Mouse (Mus musculus) lung, postnatal 4 days (tissue): Measurements from ENCODE around the gene Zfp667.

ENCODE experiments used
- DNase-seq, 2 experiments: peaks; one replicate each; pipeline ENCODE4 v3.0.0; 2021

Gene Zfp667

DNA sequence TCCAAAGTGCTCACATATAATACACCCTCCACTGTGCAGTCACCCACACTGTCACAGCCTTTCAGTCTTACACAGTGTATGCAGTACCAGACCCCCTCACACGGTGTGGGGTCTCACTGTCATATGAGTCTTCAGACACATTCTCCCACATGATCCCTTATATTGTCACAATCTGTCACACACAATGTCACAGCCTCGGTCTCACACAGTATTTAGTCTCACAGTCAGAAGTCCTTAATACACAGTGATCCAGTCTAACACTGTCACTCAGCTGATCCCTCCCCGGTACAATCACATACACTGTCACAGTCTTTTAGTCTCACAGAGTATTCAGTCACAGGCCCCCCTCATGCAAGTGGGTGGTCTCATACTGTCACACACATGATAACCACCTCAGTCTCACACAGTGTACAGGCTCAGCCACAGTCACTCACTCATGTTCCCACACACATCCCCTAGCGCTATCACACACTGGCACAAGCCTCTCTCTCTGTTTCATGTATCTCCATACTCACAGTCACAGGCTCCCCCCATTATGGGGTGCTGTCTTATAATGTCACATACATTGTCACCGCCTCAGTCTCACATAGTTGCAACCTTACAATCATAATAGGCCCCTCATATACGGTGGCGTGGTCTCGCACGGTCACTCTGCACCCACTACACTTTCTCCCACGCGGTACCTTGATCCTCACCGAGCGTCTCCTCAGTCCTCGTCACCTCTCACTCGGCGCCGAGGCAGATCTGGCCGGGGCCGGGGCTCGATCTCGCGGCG is 44.3 kb downstream of the Zfp667 start:
- peak in 1 of 2 experiments; percentile 4 for DNase-seq

DNA sequence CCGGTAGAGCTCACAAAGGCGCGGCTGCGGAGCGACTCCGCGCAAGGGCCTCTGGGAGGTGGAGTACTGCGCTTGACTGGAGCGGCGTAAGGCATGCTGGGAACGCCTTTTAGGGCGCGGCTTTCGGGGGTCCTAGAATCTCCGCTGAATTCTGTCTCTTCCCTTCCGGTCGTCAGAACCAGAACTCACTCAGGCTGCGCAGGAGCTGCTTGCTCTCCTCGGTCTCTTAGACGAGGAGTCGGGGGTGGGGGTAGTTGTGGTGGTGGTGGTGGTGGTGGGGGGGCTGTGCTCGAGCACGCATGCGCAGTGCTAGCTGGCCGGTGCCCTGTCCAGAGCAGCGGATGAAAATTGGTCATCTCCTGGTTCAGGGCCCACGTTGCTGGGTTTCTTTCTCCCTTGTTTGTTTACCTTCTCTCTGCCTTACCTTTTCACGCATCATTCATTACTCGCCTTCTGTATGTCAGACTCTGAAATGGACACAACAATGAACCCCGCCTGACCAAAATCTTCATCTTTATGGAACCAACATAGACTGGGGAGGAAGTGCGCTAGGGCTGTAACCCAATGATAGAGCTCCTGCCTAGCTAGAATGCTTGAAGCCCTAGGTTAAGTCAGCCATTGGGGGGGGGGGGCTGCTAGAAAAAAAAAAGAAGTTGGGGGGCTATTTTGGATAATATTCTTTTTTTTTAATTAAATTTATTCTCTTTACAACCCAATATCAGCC is 45.0 kb downstream of the Zfp667 start, which contains the start of gene Zfp583:
TSS of gene Zfp583 (minus strand) at position 53 of the 724 bp plus-strand sequence.
- peak; percentile 88 to 91 for DNase-seq

DNA sequence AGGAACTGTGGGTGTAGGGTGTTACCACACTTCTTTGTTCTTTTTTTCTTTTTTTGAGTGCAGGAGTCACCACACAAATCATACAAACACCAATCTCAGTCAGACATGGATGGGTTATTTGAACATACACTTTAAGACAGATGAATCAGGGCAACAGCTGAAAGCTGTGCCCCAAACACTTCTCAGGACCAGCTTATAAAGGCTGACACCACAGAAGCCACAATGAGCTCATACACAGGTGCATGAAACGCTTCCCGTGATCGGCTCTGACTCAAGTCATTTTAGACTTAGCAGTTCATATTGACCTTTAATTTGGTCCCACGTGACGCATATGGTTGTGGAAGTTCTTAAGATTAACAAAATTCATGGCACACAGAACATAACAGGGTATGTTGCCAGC is 53.5 kb downstream of the Zfp667 start:
- DNase-seq: no peak

DNA sequence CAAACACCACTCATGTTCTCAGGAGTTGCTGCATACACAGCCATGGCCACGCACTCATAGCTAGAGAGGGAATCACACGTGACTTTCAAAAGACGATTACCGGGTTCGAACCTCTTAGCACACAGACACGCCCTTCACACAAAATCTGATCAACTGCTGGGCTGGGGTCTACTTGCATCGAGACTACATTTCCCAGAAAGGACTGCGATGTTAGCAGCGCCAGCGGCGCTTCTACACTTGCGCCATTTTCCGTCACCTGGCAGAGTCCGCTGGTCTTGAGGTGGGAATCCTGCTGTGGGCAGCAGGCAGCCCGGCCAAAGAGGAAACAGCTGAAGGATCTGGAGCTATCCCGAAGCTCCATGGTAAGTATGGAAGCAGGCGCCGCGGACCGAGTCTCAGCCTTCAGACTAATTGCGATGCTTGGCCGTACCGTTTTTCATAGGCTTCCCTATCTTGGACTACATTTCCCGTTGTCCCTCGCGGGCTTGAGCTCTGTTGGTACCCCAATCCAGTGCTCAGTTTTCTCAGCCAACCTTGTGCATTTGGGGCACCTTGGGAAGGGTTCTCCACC is 57.2 kb downstream of the Zfp667 start, which contains the start of gene Gm3854:
TSS of gene Gm3854 (plus strand) at position 259 of the 571 bp plus-strand sequence.
- DNase-seq: peak; percentile 25 to 43

DNA sequence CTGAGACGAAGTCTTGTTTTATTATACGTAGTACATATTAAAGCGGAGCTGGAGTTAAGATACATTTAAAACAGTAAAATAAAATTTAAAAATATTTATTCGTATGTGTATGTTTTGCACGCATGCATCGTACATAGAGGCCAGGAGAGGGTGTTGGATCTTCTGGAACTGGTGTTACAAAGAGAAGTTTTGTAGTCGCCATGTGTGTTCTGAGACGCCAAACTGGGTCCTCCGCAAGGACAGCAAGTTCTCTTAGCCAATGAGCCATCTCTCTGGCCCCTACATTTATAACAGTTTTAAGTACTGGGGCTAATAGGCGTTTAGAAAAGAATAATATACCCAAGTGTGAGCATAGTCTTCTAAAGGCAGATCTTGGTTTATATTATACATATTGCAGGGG is 57.7 kb downstream of the Zfp667 start:
- no peak for DNase-seq
